Mouse (Mus musculus) liver, postnatal 0 days (tissue): Measurements from ENCODE around the gene Mslnl. TPM values are rescaled to one million over a fixed set of nuclear protein-coding genes. Genes with fewer than 3 reads are reported as not detected.
A peak's percentile ranks its signal among the peaks of the same experiment; 100 is the strongest.

Experiments
- ATAC-seq: fragments of 200-750 bp; cut with Nextera tagmentation; 2 replicates; pipeline ENCODE4 v1.8.0; 2017; ENCODE audit warnings: mild to moderate bottlenecking, moderate library complexity
- DNase-seq: peaks from one replicate; pipeline ENCODE4 v3.0.0-alpha.2; 2016
- H3K27ac ChIP-seq: fragments of 300-500 bp; sonication (generic); 2 replicates; pipeline ENCODE4 v1.5.1; 2014; ENCODE audit warnings: antibody characterized with exemption, moderate library complexity, mild to moderate bottlenecking, low read depth
- H3K27me3 ChIP-seq: fragments of 300-500 bp; sonication (generic); 2 replicates; pipeline ENCODE4 v1.6.1; 2014; ENCODE audit warnings: low read length, control low read depth, mixed read lengths; ENCODE audit not compliant: insufficient read depth
- H3K36me3 ChIP-seq: fragments of 300-500 bp; sonication (generic); replicated peaks from 2 replicates; pipeline ENCODE4 v1.6.1; 2014; ENCODE audit warnings: mild to moderate bottlenecking, control low read depth, low read length, moderate library complexity, mixed read lengths; ENCODE audit not compliant: insufficient read depth
- H3K4me1 ChIP-seq: fragments of 300-500 bp; sonication (generic); 2 replicates; pipeline ENCODE4 v1.6.1; 2014; ENCODE audit warnings: antibody characterized with exemption, mild to moderate bottlenecking, control low read depth; ENCODE audit not compliant: insufficient read depth
- H3K4me2 ChIP-seq: fragments of 300-500 bp; sonication (generic); 2 replicates; pipeline ENCODE4 v1.6.1; 2014; ENCODE audit warnings: low read depth, mild to moderate bottlenecking, low read length, moderate library complexity, mixed read lengths
- H3K4me3 ChIP-seq: fragments of 300-500 bp; sonication (generic); 2 replicates; pipeline ENCODE4 v1.5.1; 2014; ENCODE audit warnings: low read depth, low read length
- H3K9ac ChIP-seq: fragments of 300-500 bp; sonication (generic); replicated peaks from 2 replicates; pipeline ENCODE4 v1.6.1; 2014; ENCODE audit warnings: mild to moderate bottlenecking, moderate library complexity
- H3K9me3 ChIP-seq: fragments of 300-500 bp; sonication (generic); 2 replicates; pipeline ENCODE4 v1.6.1; 2016; ENCODE audit warnings: mild to moderate bottlenecking, control low read depth, low read length, mixed read lengths
- CTCF ChIP-seq: sonication (generic); IDR thresholded peaks from 2 replicates; pipeline ENCODE4 v1.5.1; 2016; ENCODE audit warnings: antibody characterized with exemption, low read depth
- EP300 ChIP-seq: IDR thresholded peaks from 2 replicates; pipeline ENCODE4 v1.6.1; 2016; ENCODE audit warnings: antibody characterized with exemption, low read depth, mild to moderate bottlenecking
- WGBS: fragments of 180-500 bp; shearing (Covaris S2); extraction: QIAGEN DNeasy Blood & Tissue Kit; methylation state at CpG from one replicate; pipeline ENCODE4 v1.1.7; 2014; ENCODE audit not compliant: insufficient replicate concordance; 5-methylcytosine and 5-hydroxymethylcytosine counted together
- polyA plus RNA-seq: library from polyadenylated mRNA; unstranded; fragments of >200 nt; fragmentation: Nextera tagmentation; extraction: Ambion mirVana; gene quantifications from 2 replicates; pipeline ENCODE4 v1.2.1, GENCODE M21; 2015

The Mslnl gene
- polyA plus RNA-seq, 1 experiment from 2014 or later: not detected

GRCm38 (mm10) chr17:25711136-25711535, 24.7 kb upstream of the Mslnl start:
- Histone ChIP-seq H3K27me3 (peaks cover 5% of the 10 kb centered on the region), H3K36me3 (no peaks in the 10 kb centered on the region)

GRCm38 (mm10) chr17:25715627-25716026, 20.2 kb upstream of the Mslnl start:
- no peak overlapping the region for H3K9ac ChIP-seq
- WGBS: 50% methylated on average over 3 of the region's 3 CpGs
- no peaks in the 10 kb centered on the region; the same call in none of the 2 replicates for H3K36me3 ChIP-seq

More at GRCm38 (mm10) chr17:25711136-25711535, 24.7 kb upstream of the Mslnl start:
- no peak overlapping the region for H3K4me2 ChIP-seq
- no peak overlapping the region for H3K27ac ChIP-seq
- H3K4me1 ChIP-seq: no peaks in the 10 kb centered on the region
- no peak for ATAC-seq
- H3K9me3 ChIP-seq: no peaks in the 10 kb centered on the region
- WGBS: 59% methylated on average over 4 of the region's 4 CpGs
- H3K4me3 ChIP-seq: no peak overlapping the region
- no peak for DNase-seq
- no peak for TF ChIP-seq CTCF
- TF ChIP-seq EP300: no peak
- H3K9ac ChIP-seq: no peak overlapping the region

GRCm38 (mm10) chr17:25716130-25716529, 19.7 kb upstream of the Mslnl start:
- no peak for TF ChIP-seq CTCF
- no peak for TF ChIP-seq EP300
- DNase-seq (no peak), ATAC-seq (no peak)
- Histone ChIP-seq H3K9ac (no peak overlapping the region), H3K4me1 (peaks cover 3% of the 10 kb centered on the region; the same call in 1 of the 2 replicates), H3K4me3 (no peak overlapping the region), H3K36me3 (no peaks in the 10 kb centered on the region; the same call in none of the 2 replicates), H3K27ac (no peak overlapping the region), H3K27me3 (peaks cover 22% of the 10 kb centered on the region), H3K9me3 (no peaks in the 10 kb centered on the region), H3K4me2 (no peak overlapping the region)
- 9% methylated on average over 6 of the region's 6 CpGs for WGBS

More at GRCm38 (mm10) chr17:25715627-25716026, 20.2 kb upstream of the Mslnl start:
- Histone ChIP-seq H3K27ac (no peak overlapping the region), H3K4me2 (no peak overlapping the region), H3K4me3 (no peak overlapping the region), H3K27me3 (peaks cover 22% of the 10 kb centered on the region), H3K4me1 (peaks cover 3% of the 10 kb centered on the region; the same call in 1 of the 2 replicates), H3K9me3 (no peaks in the 10 kb centered on the region)
- TF ChIP-seq CTCF (no peak), EP300 (no peak)
- no peak for DNase-seq
- no peak for ATAC-seq

- Histone ChIP-seq H3K4me1 (peaks cover 3% of the 10 kb centered on the region; the same call in 1 of the 2 replicates), H3K4me3 (peak within 1 kb of the TSS; percentile 29; the same call in 1 of the 2 replicates), H3K9me3 (no peaks in the 10 kb centered on the region), H3K27me3 (peaks cover 22% of the 10 kb centered on the region), H3K36me3 (no peaks in the 10 kb centered on the region; the same call in none of the 2 replicates), H3K9ac (no peak within 1 kb of the TSS), H3K27ac (no peak within 1 kb of the TSS), H3K4me2 (peak within 1 kb of the TSS; percentile 59)
- TF ChIP-seq CTCF (no peak), EP300 (no peak)
- no peak for ATAC-seq
- WGBS: 2% methylated on average over 37 of the region's 45 CpGs
- no peak for DNase-seq
Measured at GRCm38 (mm10) chr17:25716711-25717637, 18.9 kb upstream of the Mslnl start, which contains the start of gene Gng13. TSS of gene Gng13 (plus strand) at chr17:25717171.

GRCm38 (mm10) chr17:25717691-25718090, 18.2 kb upstream of the Mslnl start:
- TF ChIP-seq EP300 (no peak), CTCF (no peak)

GRCm38 (mm10) chr17:25721476-25721875, 14.4 kb upstream of the Mslnl start:
- 89% methylated on average over 5 of the region's 5 CpGs for WGBS
- TF ChIP-seq CTCF (no peak), EP300 (no peak)
- H3K27ac ChIP-seq: no peak overlapping the region
- H3K4me2 ChIP-seq: no peak overlapping the region
- peaks cover 7% of the 10 kb centered on the region; the same call in 1 of the 2 replicates for H3K4me1 ChIP-seq
- no peak for DNase-seq
- no peak overlapping the region for H3K4me3 ChIP-seq
- no peak overlapping the region for H3K9ac ChIP-seq
- H3K9me3 ChIP-seq: no peaks in the 10 kb centered on the region
- H3K27me3 ChIP-seq: peaks cover 13% of the 10 kb centered on the region
- ATAC-seq: no peak
- no peaks in the 10 kb centered on the region; the same call in none of the 2 replicates for H3K36me3 ChIP-seq

More at GRCm38 (mm10) chr17:25717691-25718090, 18.2 kb upstream of the Mslnl start:
- no peak overlapping the region for H3K9ac ChIP-seq
- H3K4me2 ChIP-seq: peak overlapping the region; percentile 59
- peaks cover 3% of the 10 kb centered on the region; the same call in 1 of the 2 replicates for H3K4me1 ChIP-seq
- ATAC-seq (no peak), DNase-seq (no peak)
- H3K4me3 ChIP-seq: peak overlapping the region; percentile 29; the same call in 1 of the 2 replicates
- 14% methylated on average over 6 of the region's 6 CpGs for WGBS
- H3K27me3 ChIP-seq: peaks cover 22% of the 10 kb centered on the region
- no peaks in the 10 kb centered on the region; the same call in none of the 2 replicates for H3K36me3 ChIP-seq
- H3K9me3 ChIP-seq: no peaks in the 10 kb centered on the region
- H3K27ac ChIP-seq: no peak overlapping the region
